Mouse (Mus musculus): ENCODE measurements at regions not wholly inside any gene's neighbourhood (a gene's known extent, or its start where the extent isn't known, plus 50 kb on each side); places are given as distances from the start of the nearest gene placed in this dataset.

GRCm38 (mm10) chr15:86566111-86566510, 351.9 kb downstream of the Tbc1d22a start:
- no peak for DNase-seq

- DNase-seq = no peak
Observed at GRCm38 (mm10) chr15:86574311-86574710, 360.1 kb downstream of the Tbc1d22a start.

- DNase-seq = no peak
Observed at GRCm38 (mm10) chr15:86576666-86577065, 362.4 kb downstream of the Tbc1d22a start.

GRCm38 (mm10) chr15:86578689-86579088, 364.4 kb downstream of the Tbc1d22a start:
- no peak for DNase-seq

DNA sequence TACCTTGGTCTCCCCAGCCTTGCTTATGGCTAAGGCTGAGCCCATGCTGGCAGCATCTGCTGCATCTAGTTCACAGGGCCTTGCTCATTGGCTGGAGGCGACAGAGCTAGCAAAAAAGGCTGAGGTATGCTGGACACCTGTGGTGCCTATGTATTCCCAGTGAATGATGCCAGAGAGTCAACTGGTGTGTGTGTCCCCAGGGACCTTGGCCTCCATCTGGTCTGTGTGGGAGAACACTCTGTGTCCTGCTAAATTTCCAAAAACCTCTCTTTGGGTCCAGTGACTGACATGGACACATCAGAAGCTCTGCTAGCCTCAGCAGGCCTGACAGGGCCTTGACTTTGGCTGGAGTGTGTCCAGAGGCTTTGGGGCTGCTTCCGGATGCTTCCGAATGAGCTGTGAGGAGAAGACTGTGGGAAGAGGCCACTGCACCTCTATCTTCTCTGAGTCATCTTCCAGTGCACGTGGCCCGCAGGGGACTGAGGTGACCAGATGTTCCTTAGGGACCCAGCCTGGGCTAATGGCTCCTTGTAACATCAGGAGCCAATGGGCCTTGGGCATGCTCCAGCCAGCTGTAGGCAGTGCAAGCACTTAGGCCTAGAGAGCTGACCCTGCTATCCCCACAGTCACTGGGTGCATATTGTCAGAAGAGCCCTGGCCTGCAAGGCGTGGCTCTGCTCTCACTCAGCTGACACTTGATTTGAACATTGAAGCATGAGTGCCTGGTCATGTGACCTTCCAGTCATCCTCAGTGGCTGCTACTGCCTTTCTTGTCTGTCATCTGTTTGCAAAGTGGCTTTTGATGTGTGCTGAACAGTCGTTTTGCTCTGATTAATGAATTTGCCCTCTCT, 368.2 kb downstream of the Tbc1d22a start:
- DNase-seq = no peak

GRCm38 (mm10) chr15:86585716-86586115, 371.5 kb downstream of the Tbc1d22a start:
- DNase-seq = no peak

DNA sequence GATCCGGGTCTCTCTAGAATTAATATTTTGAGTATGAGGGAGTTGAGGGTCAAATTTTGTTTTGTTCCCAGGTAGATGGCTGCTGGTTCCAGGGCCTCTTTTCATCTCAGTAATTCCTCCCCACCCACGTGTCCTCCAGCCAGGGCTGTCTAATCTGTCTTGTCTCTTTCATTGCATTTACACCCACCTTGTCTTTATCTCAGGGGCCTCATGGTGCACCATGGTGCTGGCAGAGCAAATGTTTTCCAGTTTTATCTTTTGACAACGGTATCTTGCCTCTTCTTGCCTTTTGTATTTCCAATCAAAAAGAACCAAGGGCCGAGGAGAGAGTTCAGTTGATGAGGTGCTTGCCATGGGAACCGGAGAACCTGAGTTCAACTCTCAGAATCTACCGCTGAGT, 372.9 kb downstream of the Tbc1d22a start:
- DNase-seq = no peak

GRCm38 (mm10) chr15:86590033-86590432, 375.8 kb downstream of the Tbc1d22a start:
- no peak for DNase-seq

GRCm38 (mm10) chr15:86590896-86591295, 376.6 kb downstream of the Tbc1d22a start:
- no peak for DNase-seq

DNA sequence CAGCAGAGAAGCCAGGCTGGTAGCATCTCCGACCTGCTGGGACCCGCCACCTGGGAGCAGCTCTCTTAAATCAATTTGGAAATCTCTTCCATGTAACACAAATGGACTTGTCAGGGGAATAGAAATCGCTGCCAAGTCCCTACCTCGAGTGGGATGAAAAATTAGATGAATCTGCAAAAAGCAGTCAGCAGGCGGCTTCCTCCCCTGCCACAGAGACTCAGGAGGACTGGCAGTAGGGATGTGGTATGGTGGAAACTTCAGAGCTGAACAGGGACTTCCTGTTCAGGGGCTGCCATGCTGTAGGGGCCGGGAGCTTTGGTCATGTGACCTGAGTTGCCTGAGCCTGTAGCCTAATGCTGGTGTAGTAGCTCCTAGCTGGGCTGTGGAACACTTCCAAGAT, 379.1 kb downstream of the Tbc1d22a start:
- DNase-seq = no peak

DNA sequence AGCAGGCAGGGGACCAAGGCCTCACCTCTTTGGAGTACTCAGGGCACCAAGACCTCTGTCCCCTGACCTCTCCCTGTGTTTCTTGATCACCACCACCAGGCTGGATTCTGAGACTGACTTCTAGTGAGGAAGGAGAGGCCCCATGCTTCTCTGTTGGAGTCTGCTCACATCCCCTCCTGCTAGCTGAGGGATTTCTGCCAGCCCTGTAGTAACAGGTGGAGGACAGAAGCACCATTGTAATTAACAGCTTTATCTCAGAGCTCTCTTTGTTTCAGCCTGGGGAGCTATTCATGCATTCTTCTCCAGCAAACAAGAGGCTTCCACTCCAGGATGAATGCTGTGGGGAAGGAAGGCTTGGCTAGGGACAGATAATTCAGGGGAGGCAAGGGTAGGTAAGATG, 392.2 kb downstream of the Tbc1d22a start:
- DNase-seq = no peak

GRCm38 (mm10) chr15:86609692-86610091, 395.4 kb downstream of the Tbc1d22a start:
- no peak for DNase-seq

GRCm38 (mm10) chr15:86631376-86631775, 417.1 kb downstream of the Tbc1d22a start:
- DNase-seq = peak; percentile 75

- peak; percentile 11 for DNase-seq
Observed at GRCm38 (mm10) chr15:86645244-86645643, 431.0 kb downstream of the Tbc1d22a start.

DNA sequence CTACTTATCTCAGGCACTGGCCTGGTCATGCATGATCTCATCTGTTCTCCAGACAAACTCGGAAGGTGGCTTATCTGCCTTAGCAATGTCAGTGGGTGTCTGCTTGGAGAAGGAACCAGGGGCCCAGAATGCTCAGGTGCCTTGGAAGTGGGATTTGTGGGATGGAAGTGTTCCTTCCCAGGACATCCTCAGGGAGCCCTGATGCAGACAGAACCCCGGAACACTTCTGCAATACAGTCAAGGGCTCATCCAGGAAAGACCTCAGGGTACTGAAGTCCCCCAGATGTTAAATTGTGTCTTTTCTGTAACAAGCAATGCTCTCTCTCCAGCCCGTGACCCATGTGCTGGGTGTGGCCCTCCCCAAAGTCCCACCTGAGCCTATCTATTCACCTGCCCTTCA, 433.9 kb downstream of the Tbc1d22a start:
- DNase-seq = no peak

GRCm38 (mm10) chr15:86673096-86673520, 458.8 kb downstream of the Tbc1d22a start:
- peak; percentile 35 for DNase-seq

DNA sequence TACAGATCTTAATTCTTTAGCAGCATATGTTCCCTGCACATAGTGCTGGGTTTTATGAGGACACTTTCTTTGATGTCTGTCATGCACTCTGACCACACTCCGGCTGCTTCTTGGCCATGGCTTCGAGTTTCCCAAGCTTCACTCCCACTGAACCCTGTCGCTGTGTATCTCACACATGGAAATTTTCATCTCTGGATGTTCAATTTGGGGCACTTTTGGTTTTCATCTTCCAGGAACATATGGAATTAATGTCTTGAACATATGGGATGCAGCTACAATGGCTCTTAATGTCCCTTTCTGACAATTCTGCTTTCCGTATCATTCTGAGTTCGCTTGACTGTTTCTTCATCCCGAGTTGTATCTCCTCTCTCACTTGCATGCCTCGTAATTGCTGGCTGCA, 462.8 kb downstream of the Tbc1d22a start:
- DNase-seq = no peak

- DNase-seq = no peak
Observed at GRCm38 (mm10) chr15:86683081-86683480, 468.8 kb downstream of the Tbc1d22a start.

GRCm38 (mm10) chr15:86689694-86690093, 475.4 kb downstream of the Tbc1d22a start:
- DNase-seq = no peak

- DNase-seq = no peak
Observed at GRCm38 (mm10) chr15:86696806-86697205, 482.5 kb downstream of the Tbc1d22a start.

DNA sequence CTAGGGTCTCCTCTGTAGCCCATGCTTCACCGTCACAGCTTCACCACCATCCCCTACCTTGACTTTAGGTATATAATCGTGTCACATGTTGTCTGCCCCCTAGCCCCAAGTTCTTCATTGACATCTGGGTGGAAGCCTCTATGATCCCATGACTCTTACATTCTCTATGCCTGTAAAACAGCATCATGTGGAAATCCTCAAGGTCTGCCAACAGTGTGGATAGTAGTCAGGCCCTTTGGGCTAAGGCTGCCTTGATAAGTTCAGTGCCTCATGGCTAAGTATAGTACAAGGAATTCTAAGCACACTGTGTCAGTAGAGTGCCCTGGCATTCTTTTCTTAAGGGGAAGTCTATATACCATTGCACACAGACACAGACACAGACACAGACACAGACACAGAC, 496.2 kb downstream of the Tbc1d22a start:
- no peak for DNase-seq

- no peak for DNase-seq
Observed at GRCm38 (mm10) chr15:86718376-86718775, 504.1 kb downstream of the Tbc1d22a start.

GRCm38 (mm10) chr15:86719088-86719487, 504.8 kb downstream of the Tbc1d22a start:
- DNase-seq = no peak

GRCm38 (mm10) chr15:86721131-86721530, 506.9 kb downstream of the Tbc1d22a start:
- DNase-seq = no peak

- DNase-seq = no peak
Observed at GRCm38 (mm10) chr15:86737945-86738344, 523.7 kb downstream of the Tbc1d22a start.
